Mouse (Mus musculus): Measurements from ENCODE around the gene Ccdc175. TPM values are rescaled to one million over a fixed set of nuclear protein-coding genes. Genes with fewer than 3 reads are reported as not detected.

The Ccdc175 gene
- not detected in 2 replicates for polyA plus RNA-seq (2012; ENCODE audit: insufficient read depth, insufficient read length, low replicate concordance, missing spikeins)

DNA sequence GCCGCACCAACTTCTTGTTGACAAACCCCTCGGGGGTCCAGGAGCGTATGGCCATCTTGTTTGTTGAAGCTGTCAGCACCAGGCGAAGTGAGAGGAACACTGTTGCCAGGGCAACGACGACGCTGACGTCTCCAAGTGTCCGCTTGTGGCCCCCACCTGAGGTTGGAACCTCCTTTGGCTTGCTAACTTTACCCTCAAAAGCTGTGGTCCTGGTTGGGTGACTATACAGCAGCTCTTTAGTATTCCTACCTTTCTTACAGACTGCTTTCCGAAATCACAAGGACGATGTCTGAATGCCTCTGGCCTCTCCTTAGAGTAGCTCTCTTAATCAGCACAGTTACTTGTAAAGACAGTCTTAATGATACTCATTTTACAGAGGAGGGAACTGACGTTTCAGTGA, at the start of gene Ccdc175:
Ccdc175 (minus strand) TSS at position 101 of the 400 bp plus-strand sequence.
- WGBS, result 83% methylated on average over 12 of the region's 12 CpGs
- Histone ChIP-seq H3K4me3 (ENCODE audit: insufficient read depth, low read depth, low read length) (no peak within 1 kb of the TSS), H3K4me1 (ENCODE audit: control insufficient read depth, insufficient read depth, low read length) (no peaks in the 10 kb centered on the region), H3K27ac (ENCODE audit: insufficient read depth, low read depth, low read length) (no peak within 1 kb of the TSS)
- TF ChIP-seq POLR2A (IDR thresholded peaks at IDR 0.05; ENCODE audit: insufficient read depth, low read depth, low read length), result no peak

GRCm38 (mm10) chr12:72234151-72234550, 49.3 kb upstream of the Ccdc175 start:
- Histone ChIP-seq H3K4me3 (ENCODE audit: insufficient read depth, low read depth, low read length) (no peak overlapping the region), H3K27ac (ENCODE audit: insufficient read depth, low read depth, low read length) (no peak overlapping the region), H3K4me1 (ENCODE audit: control insufficient read depth, insufficient read depth, low read length) (peaks cover 12% of the 10 kb centered on the region; the same call in 1 of the 2 replicates)
- TF ChIP-seq POLR2A (IDR thresholded peaks at IDR 0.05; ENCODE audit: insufficient read depth, low read depth, low read length), result no peak
- TF ChIP-seq CTCF (IDR thresholded peaks at IDR 0.05; ENCODE audit: insufficient read depth, low read depth, low read length), result no peak
- WGBS, result 65% methylated on average over 3 of the region's 3 CpGs

GRCm38 (mm10) chr12:72232826-72233790, 48.3 kb upstream of the Ccdc175 start:
- H3K27ac ChIP-seq (ENCODE audit: insufficient read depth, low read depth, low read length), result no peak overlapping the region
- H3K4me3 ChIP-seq (ENCODE audit: insufficient read depth, low read depth, low read length), result no peak overlapping the region
- 80% methylated on average over 19 of the region's 19 CpGs for WGBS
- TF ChIP-seq CTCF (IDR thresholded peaks at IDR 0.05; ENCODE audit: insufficient read depth, low read depth, low read length), result no peak
- no peak for TF ChIP-seq POLR2A (IDR thresholded peaks at IDR 0.05; ENCODE audit: insufficient read depth, low read depth, low read length)
- peaks cover 10% of the 10 kb centered on the region; the same call in 1 of the 2 replicates for H3K4me1 ChIP-seq (ENCODE audit: control insufficient read depth, insufficient read depth, low read length)

DNA sequence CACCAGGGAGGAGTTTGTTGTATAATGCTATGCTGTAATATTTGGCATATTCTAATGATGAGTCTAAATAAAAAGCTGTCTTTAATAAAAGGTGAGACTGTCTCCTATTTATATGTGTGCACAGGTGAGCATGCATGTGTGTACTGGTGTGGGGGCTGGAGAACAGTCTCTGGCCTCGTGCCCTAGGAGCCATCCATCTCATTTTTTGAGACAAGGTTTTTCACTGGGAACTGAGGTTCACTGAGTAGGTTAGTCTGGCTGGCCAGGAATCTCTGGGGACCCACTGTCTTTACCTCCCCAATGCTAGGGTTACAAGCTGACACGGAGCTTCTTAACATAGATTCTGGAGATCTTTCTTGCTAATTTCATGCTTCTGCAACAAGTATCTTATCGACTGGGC, 47.3 kb upstream of the Ccdc175 start:
- Histone ChIP-seq H3K4me1 (ENCODE audit: control insufficient read depth, insufficient read depth, low read length) (peaks cover 13% of the 10 kb centered on the region; the same call in 1 of the 2 replicates), H3K4me3 (ENCODE audit: insufficient read depth, low read depth, low read length) (no peak overlapping the region), H3K27ac (ENCODE audit: insufficient read depth, low read depth, low read length) (no peak overlapping the region)
- TF ChIP-seq CTCF (IDR thresholded peaks at IDR 0.05; ENCODE audit: insufficient read depth, low read depth, low read length) (no peak), POLR2A (IDR thresholded peaks at IDR 0.05; ENCODE audit: insufficient read depth, low read depth, low read length) (no peak)
- 76% methylated on average over 3 of the region's 3 CpGs for WGBS

- no peak overlapping the region for H3K27ac ChIP-seq (ENCODE audit: insufficient read depth, low read depth, low read length)
- TF ChIP-seq POLR2A (IDR thresholded peaks at IDR 0.05; ENCODE audit: insufficient read depth, low read depth, low read length) (no peak), CTCF (IDR thresholded peaks at IDR 0.05; ENCODE audit: insufficient read depth, low read depth, low read length) (no peak)
- 47% methylated on average over 8 of the region's 8 CpGs for WGBS
Observed at GRCm38 (mm10) chr12:72229451-72230196, 44.8 kb upstream of the Ccdc175 start.

GRCm38 (mm10) chr12:72227731-72228130, 42.9 kb upstream of the Ccdc175 start:
- Histone ChIP-seq H3K4me3 (ENCODE audit: insufficient read depth, low read depth, low read length) (no peak overlapping the region), H3K4me1 (ENCODE audit: control insufficient read depth, insufficient read depth, low read length) (peaks cover 11% of the 10 kb centered on the region; the same call in 1 of the 2 replicates), H3K27ac (ENCODE audit: insufficient read depth, low read depth, low read length) (no peak overlapping the region)
- TF ChIP-seq POLR2A (IDR thresholded peaks at IDR 0.05; ENCODE audit: insufficient read depth, low read depth, low read length) (no peak), CTCF (IDR thresholded peaks at IDR 0.05; ENCODE audit: insufficient read depth, low read depth, low read length) (no peak)
- WGBS, result 82% methylated on average over 6 of the region's 6 CpGs

More at GRCm38 (mm10) chr12:72229451-72230196, 44.8 kb upstream of the Ccdc175 start:
- Histone ChIP-seq H3K4me3 (ENCODE audit: insufficient read depth, low read depth, low read length) (no peak overlapping the region), H3K4me1 (ENCODE audit: control insufficient read depth, insufficient read depth, low read length) (peaks cover 15% of the 10 kb centered on the region; the same call in 1 of the 2 replicates)

DNA sequence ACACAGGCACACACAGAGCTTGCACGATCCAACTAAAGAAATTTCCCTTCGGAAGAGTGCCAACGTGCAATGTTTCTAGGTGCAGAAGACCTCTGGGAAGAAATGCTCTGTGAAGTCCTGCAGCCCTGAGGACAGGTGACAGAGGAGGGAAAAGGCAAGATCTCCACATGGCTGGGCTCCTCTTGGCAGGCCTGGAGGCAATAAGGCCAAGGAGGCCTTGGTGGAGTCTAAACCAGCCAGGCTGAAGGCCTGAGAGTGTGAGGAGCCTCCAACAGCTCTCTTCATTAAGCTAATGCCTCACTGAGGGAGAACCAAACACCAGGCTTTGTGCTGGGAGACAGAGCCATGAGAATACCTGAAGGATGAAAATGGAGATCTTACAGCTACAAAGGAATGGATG, 40.5 kb upstream of the Ccdc175 start:
- no peak overlapping the region for H3K27ac ChIP-seq (ENCODE audit: insufficient read depth, low read depth, low read length)
- TF ChIP-seq CTCF (IDR thresholded peaks at IDR 0.05; ENCODE audit: insufficient read depth, low read depth, low read length) (no peak), POLR2A (IDR thresholded peaks at IDR 0.05; ENCODE audit: insufficient read depth, low read depth, low read length) (no peak)
- H3K4me1 ChIP-seq (ENCODE audit: control insufficient read depth, insufficient read depth, low read length), result peaks cover 5% of the 10 kb centered on the region; the same call in 1 of the 2 replicates
- no peak overlapping the region for H3K4me3 ChIP-seq (ENCODE audit: insufficient read depth, low read depth, low read length)
- 54% methylated on average over 3 of the region's 3 CpGs for WGBS

DNA sequence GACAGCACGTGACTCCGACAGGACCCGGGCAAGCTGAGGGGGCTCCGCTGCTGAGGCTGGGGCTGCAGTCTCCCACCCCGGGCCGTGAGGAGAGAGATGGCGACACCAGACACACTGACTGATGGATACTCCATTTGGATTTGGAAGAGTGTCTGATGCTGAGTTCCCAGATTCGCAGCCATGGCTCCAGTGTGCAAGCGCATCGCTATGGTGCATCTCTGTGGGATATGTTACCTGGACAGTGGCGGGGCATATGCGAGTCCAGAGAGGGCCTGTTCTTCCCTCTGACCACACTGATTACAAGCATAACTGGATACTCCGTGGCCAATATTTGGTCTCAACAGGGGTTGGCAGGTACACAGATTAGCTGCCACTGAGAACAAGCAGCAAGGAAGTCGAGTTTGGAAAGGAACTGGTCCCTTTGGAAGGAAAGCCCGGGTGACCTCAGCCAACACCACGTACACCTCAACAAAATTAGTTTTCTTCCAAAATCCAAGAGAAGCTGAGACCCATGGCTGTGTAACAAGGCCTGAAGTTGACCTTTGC, 38.8 kb upstream of the Ccdc175 start:
- 91% methylated on average over 16 of the region's 16 CpGs for WGBS
- peaks cover 8% of the 10 kb centered on the region for H3K4me1 ChIP-seq (ENCODE audit: control insufficient read depth, insufficient read depth, low read length)
- H3K27ac ChIP-seq (ENCODE audit: insufficient read depth, low read depth, low read length), result no peak overlapping the region
- H3K4me3 ChIP-seq (ENCODE audit: insufficient read depth, low read depth, low read length), result no peak overlapping the region
- TF ChIP-seq CTCF (IDR thresholded peaks at IDR 0.05; ENCODE audit: insufficient read depth, low read depth, low read length) (no peak), POLR2A (IDR thresholded peaks at IDR 0.05; ENCODE audit: insufficient read depth, low read depth, low read length) (no peak)

Data from olfactory bulb, adult 2 months (tissue).